Mouse (Mus musculus) 416B (cell line): Measurements from ENCODE around the gene Lrrc39.

ENCODE experiments used
- DNase-seq: peaks from one replicate; pipeline ENCODE4 v3.0.0; 2011; ENCODE audit warnings: low read depth

Gene Lrrc39

DNA sequence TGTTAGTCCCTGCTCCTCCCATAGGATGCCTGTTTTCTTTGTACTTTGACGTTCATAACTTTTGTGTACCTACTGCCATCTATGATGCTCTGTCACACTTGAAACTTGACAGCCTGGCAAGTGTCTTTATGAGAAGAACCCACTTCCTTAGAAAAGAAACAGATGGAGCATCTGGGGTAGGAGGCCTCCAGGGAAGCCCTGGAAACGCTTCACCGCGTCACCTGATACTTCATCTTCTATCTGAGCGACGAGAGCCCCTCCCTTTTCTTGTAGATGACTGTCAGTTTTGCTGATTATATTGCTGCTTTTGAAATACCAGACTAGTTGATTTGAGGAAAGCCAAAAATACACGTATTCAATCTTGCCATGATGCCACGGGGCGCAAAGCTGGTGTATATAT lies 41.8 kb downstream of the Lrrc39 start:
- DNase-seq = peak; percentile 24

DNA sequence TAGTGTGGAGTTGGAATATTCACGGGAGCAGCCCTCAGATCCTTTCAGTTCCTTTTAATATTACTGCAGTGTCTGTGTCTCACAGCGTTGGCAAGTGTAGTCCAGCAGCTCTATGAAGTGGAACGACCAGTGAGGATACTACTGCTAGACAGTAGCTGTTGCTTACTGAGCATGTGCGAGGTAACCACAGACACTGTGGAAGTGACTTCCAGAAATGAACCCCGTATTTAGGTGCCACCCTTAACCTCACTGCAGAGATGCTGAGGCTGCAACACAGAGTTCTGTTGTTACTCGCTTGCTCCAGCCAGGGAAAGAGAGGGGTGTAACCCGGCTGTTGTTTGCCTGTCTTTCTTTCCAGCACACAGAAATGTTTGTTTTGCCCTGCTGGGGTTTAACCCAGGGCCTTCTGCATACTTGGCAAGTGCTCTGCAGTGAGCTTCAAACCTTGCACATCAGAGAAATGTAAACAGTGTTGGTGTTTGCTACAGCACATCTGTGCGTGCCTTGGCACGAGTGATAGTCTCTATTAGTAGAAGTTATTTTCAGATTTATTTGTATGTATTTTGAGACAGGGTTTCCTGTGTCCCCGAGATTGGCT lies 51.6 kb downstream of the Lrrc39 start, which contains the start of gene Trmt13:
Trmt13 (minus strand) TSS at position 293 of the 598 bp plus-strand sequence.
- DNase-seq = no peak

DNA sequence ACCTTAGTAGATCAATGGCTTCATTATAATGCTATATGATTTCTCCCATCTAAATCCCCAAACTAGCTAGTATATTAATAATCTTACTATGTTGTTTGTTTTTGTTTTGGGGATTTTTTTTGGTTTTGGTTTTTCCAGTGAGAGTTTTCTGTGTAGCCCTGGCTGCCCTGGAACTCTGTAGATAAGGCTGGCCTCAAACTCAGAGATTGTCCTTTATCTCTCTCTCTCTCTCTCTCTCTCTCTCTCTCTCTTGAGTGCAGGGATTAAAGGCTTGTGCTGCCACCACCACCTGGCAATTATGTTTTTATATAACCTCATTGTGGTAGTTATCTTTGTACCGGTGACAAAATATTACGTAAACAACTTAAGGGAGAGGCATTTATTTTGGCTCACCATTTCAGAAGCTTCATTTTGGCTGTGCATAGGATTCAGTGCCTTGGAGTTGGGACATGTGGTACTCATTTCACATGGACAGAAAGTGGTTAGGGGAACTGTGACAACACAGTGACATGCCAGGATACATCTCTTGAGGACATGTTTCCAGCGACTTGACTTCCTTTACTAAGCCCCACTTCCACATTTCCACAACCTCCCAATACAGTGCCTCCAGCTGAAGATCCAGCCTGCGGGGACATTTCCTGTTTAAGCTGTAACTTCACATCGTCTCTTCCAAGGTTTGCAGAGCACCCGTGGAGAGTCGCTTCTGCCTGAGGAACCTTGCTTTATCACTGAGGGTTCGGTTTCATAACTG lies 52.7 kb downstream of the Lrrc39 start:
- DNase-seq = no peak

DNA sequence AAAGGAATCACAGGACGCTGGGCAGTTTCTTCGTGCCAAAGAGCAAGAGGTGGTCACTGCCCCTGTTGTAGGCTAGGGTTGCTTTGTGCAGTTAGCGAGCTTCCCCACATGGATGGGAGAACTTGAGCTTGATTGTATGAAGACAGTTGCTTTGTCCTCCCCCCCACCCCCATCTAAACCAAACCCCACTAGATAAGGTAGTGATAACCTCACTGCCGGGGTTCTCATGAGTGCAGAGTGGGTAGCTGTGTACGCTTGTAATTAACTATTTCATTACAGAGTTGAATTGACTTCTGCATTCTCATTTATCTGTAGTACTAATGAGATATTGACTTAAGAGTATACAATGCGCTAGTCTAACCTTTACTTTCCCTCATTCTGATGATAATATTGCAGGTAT lies 56.1 kb downstream of the Lrrc39 start:
- DNase-seq = no peak

DNA sequence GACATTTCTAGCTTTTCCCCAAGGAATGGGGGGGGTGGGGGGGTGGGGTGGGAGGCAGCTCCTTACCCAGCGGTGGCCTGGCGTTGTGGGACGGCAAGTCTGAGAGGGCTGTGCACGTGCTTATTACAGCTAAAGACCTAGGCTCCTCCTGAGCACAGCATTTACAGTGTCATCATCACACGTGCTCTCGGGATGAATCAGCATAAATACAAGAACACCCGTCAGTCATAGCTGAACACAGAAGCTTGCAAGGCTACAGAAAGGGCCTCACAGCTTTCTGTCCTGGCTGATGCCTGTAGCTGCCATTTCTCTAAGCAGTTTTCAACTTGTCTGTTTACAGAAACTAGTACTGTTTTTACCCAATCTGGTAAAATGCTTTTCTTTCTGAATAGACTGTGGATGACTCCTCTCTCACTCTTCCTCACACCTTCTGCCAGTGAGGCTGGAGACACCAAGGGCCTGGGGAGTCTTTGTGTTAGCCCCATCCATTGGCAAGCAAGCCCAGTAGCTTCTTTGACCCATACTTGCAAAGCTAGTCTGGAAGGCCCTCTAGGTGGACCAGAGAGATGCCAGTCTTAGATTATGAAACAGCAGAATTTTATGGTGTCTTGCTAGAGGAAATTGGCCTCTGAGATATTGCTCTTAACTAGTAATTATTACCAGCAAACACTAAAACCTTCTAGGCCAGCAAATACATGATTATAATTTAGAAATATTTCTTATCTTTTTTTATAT lies 58.0 kb downstream of the Lrrc39 start:
- peak; percentile 30 for DNase-seq

DNA sequence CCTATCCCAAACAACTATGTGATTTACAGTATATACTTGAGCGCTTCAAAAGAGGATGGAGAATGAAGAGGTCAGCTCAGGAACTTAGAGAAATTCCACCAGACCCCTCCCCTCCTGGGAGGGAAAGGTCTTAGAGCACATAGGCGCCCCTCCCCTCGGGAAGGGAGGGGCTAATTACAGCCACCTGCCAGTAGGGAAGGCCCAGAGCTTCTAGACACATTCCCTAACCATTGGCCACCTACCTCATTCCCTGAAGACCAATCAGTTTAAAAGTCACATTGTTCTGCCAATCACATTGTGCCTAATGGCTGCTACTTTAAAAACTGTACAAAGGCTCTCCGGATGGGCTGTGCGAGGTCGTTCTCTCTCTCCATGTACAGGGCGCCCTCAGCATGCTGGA lies 59.9 kb downstream of the Lrrc39 start:
- DNase-seq = no peak

DNA sequence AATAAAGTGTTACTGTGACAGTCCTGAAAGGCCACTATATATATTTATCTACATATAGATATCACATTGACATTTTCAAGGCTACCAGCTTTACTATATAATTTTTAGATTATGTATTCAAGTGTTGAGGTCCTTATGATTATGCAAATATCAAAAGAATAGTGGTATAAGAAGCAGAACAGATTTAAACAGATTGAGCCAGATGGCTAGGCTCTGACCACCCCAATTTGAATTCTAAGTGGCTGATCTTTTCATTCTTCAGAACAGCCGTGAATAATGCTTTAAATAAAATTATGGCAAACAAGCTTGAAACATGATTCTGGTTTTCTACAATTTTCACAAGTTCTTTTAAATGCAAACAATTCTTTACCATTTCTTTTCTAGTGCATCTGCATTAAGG lies 68.7 kb downstream of the Lrrc39 start:
- no peak for DNase-seq
